Mouse (Mus musculus) hindbrain, embryonic 14.5 days (tissue): ENCODE measurements around the gene Lmod1. TPM values are rescaled to one million over a fixed set of nuclear protein-coding genes. Genes with fewer than 3 reads are reported as not detected.
A peak's percentile ranks its signal among the peaks of the same experiment; 100 is the strongest.

Experiments used
- ATAC-seq: fragments of 200-750 bp; cut with Nextera tagmentation; 2 replicates; pipeline ENCODE4 v1.8.0; 2017; ENCODE audit warnings: moderate number of reproducible peaks, mild to moderate bottlenecking, moderate TSS enrichment, moderate library complexity; ENCODE audit not compliant: low FRiP score
- DNase-seq: peaks from one replicate; pipeline ENCODE4 v3.0.0-alpha.2; 2015; ENCODE audit warnings: low spot score
- H3K27ac ChIP-seq: fragments of 300-500 bp; sonication (generic); 2 replicates; pipeline ENCODE4 v1.5.1; 2014; ENCODE audit warnings: mild to moderate bottlenecking, moderate library complexity
- H3K27me3 ChIP-seq: fragments of 300-500 bp; sonication (generic); 2 replicates; pipeline ENCODE4 v1.6.1; 2014; ENCODE audit warnings: mild to moderate bottlenecking, low read length, mixed read lengths; ENCODE audit not compliant: control insufficient read depth, insufficient read depth
- H3K36me3 ChIP-seq: fragments of 300-500 bp; sonication (generic); replicated peaks from 2 replicates; pipeline ENCODE4 v1.6.1; 2014; ENCODE audit not compliant: control insufficient read depth, insufficient read depth
- H3K4me1 ChIP-seq: fragments of 300-500 bp; sonication (generic); replicated peaks from 2 replicates; pipeline ENCODE4 v1.6.1; 2014; ENCODE audit warnings: antibody characterized with exemption, low read length, mixed read lengths; ENCODE audit not compliant: control insufficient read depth, insufficient read depth
- H3K4me2 ChIP-seq: fragments of 300-500 bp; sonication (generic); replicated peaks from 2 replicates; pipeline ENCODE4 v1.6.1; 2014; ENCODE audit warnings: mild to moderate bottlenecking, moderate library complexity
- H3K4me3 ChIP-seq: fragments of 300-500 bp; sonication (generic); replicated peaks from 2 replicates; pipeline ENCODE4 v1.5.1; 2014; ENCODE audit warnings: mild to moderate bottlenecking, low read length
- H3K9ac ChIP-seq: fragments of 300-500 bp; sonication (generic); 2 replicates; pipeline ENCODE4 v1.6.1; 2014
- H3K9me3 ChIP-seq: fragments of 300-500 bp; sonication (generic); 2 replicates; pipeline ENCODE4 v1.6.1; 2016; ENCODE audit warnings: low read length; ENCODE audit not compliant: control insufficient read depth
- WGBS: fragments of 180-500 bp; shearing (Covaris S2); extraction: QIAGEN DNeasy Blood & Tissue Kit; methylation state at CpG from one replicate; pipeline ENCODE4 v1.1.7; 2014; 5-methylcytosine and 5-hydroxymethylcytosine counted together
- polyA plus RNA-seq: library from polyadenylated mRNA; unstranded; fragments of >200 nt; fragmentation: Nextera tagmentation; extraction: Ambion mirVana; gene quantifications from 2 replicates; pipeline ENCODE4 v1.2.1, GENCODE M21; 2014

The Lmod1 gene
- polyA plus RNA-seq, 1 experiment from 2014 or later, result 0.43 TPM

GRCm38 (mm10) chr1:135347498-135348169 is 23.0 kb downstream of the Lmod1 start:
- Histone ChIP-seq H3K27ac (no peak overlapping the region), H3K27me3 (no peaks in the 10 kb centered on the region), H3K4me2 (no peak overlapping the region), H3K4me3 (no peak overlapping the region), H3K9me3 (no peaks in the 10 kb centered on the region), H3K36me3 (no peaks in the 10 kb centered on the region), H3K4me1 (no peaks in the 10 kb centered on the region), H3K9ac (no peak overlapping the region)
- ATAC-seq (no peak), DNase-seq (no peak)
- 48% methylated on average over 4 of the region's 4 CpGs for WGBS

GRCm38 (mm10) chr1:135351953-135352352 is 27.3 kb downstream of the Lmod1 start:
- H3K9me3 ChIP-seq, result no peaks in the 10 kb centered on the region
- WGBS, result 75% methylated on average over 3 of the region's 3 CpGs

GRCm38 (mm10) chr1:135359071-135359470 is 34.5 kb downstream of the Lmod1 start:
- Histone ChIP-seq H3K4me2 (no peak overlapping the region), H3K9me3 (no peaks in the 10 kb centered on the region), H3K27ac (no peak overlapping the region), H3K27me3 (no peaks in the 10 kb centered on the region), H3K36me3 (no peaks in the 10 kb centered on the region), H3K9ac (no peak overlapping the region), H3K4me1 (no peaks in the 10 kb centered on the region), H3K4me3 (no peak overlapping the region)
- ATAC-seq (no peak), DNase-seq (no peak)
- 25% methylated on average over 2 of the region's 2 CpGs for WGBS

More at GRCm38 (mm10) chr1:135351953-135352352, 27.3 kb downstream of the Lmod1 start:
- Histone ChIP-seq H3K27me3 (no peaks in the 10 kb centered on the region), H3K4me2 (no peak overlapping the region), H3K4me1 (no peaks in the 10 kb centered on the region), H3K36me3 (no peaks in the 10 kb centered on the region), H3K9ac (no peak overlapping the region), H3K27ac (no peak overlapping the region), H3K4me3 (no peak overlapping the region)
- DNase-seq, result no peak
- ATAC-seq, result no peak

GRCm38 (mm10) chr1:135361491-135361890 is 36.9 kb downstream of the Lmod1 start:
- Histone ChIP-seq H3K9ac (no peak overlapping the region), H3K4me1 (no peaks in the 10 kb centered on the region), H3K4me2 (no peak overlapping the region), H3K27ac (no peak overlapping the region), H3K36me3 (no peaks in the 10 kb centered on the region), H3K4me3 (no peak overlapping the region), H3K27me3 (no peaks in the 10 kb centered on the region), H3K9me3 (no peaks in the 10 kb centered on the region)
- 55% methylated on average over 4 of the region's 4 CpGs for WGBS
- no peak for DNase-seq
- no peak for ATAC-seq

- Histone ChIP-seq H3K4me1 (no peaks in the 10 kb centered on the region), H3K36me3 (no peaks in the 10 kb centered on the region), H3K9me3 (no peaks in the 10 kb centered on the region), H3K4me2 (no peak overlapping the region), H3K4me3 (no peak overlapping the region), H3K27me3 (no peaks in the 10 kb centered on the region), H3K27ac (no peak overlapping the region), H3K9ac (no peak overlapping the region)
- DNase-seq (no peak), ATAC-seq (no peak)
Observed at GRCm38 (mm10) chr1:135362115-135362514, 37.5 kb downstream of the Lmod1 start.

- no peak overlapping the region for H3K9ac ChIP-seq
- no peak overlapping the region for H3K4me3 ChIP-seq
- DNase-seq (no peak), ATAC-seq (no peak)
- H3K27ac ChIP-seq, result no peak overlapping the region
- H3K4me1 ChIP-seq, result no peaks in the 10 kb centered on the region
- no peaks in the 10 kb centered on the region for H3K9me3 ChIP-seq
- H3K36me3 ChIP-seq, result no peaks in the 10 kb centered on the region
- H3K27me3 ChIP-seq, result no peaks in the 10 kb centered on the region
- 88% methylated on average over 8 of the region's 8 CpGs for WGBS
- H3K4me2 ChIP-seq, result no peak overlapping the region
Observed at GRCm38 (mm10) chr1:135363446-135363845, 38.8 kb downstream of the Lmod1 start.

- ATAC-seq (no peak), DNase-seq (no peak)
- no peaks in the 10 kb centered on the region for H3K9me3 ChIP-seq
- no peak overlapping the region for H3K9ac ChIP-seq
- no peak overlapping the region for H3K27ac ChIP-seq
- no peaks in the 10 kb centered on the region for H3K36me3 ChIP-seq
- H3K4me3 ChIP-seq, result no peak overlapping the region
- no peaks in the 10 kb centered on the region for H3K27me3 ChIP-seq
- 0 out of 2 replicates have a peak, but pooled peaks cover 5% of the 10 kb centered on the region for H3K4me1 ChIP-seq
- H3K4me2 ChIP-seq, result no peak overlapping the region
Observed at GRCm38 (mm10) chr1:135366380-135366779, 41.8 kb downstream of the Lmod1 start.

GRCm38 (mm10) chr1:135367005-135367404 is 42.4 kb downstream of the Lmod1 start:
- H3K4me2 ChIP-seq, result no peak overlapping the region
- no peak overlapping the region for H3K27ac ChIP-seq
- no peaks in the 10 kb centered on the region for H3K9me3 ChIP-seq
- WGBS, result 79% methylated on average over 7 of the region's 7 CpGs
- H3K4me1 ChIP-seq, result peaks cover 6% of the 10 kb centered on the region
- ATAC-seq (no peak), DNase-seq (no peak)
- H3K4me3 ChIP-seq, result no peak overlapping the region
- H3K36me3 ChIP-seq, result no peaks in the 10 kb centered on the region
- no peak overlapping the region for H3K9ac ChIP-seq
- no peaks in the 10 kb centered on the region for H3K27me3 ChIP-seq

GRCm38 (mm10) chr1:135367595-135367994 is 43.0 kb downstream of the Lmod1 start:
- no peaks in the 10 kb centered on the region for H3K36me3 ChIP-seq
- no peaks in the 10 kb centered on the region for H3K27me3 ChIP-seq
- H3K27ac ChIP-seq, result no peak overlapping the region
- ATAC-seq, result no peak
- no peak overlapping the region for H3K4me2 ChIP-seq
- no peak overlapping the region for H3K9ac ChIP-seq
- no peak for DNase-seq
- H3K9me3 ChIP-seq, result no peaks in the 10 kb centered on the region
- peaks cover 12% of the 10 kb centered on the region for H3K4me1 ChIP-seq
- WGBS, result 80% methylated on average over 8 of the region's 8 CpGs
- no peak overlapping the region for H3K4me3 ChIP-seq

GRCm38 (mm10) chr1:135368245-135368644 is 43.6 kb downstream of the Lmod1 start:
- H3K9me3 ChIP-seq, result no peaks in the 10 kb centered on the region
- H3K27me3 ChIP-seq, result no peaks in the 10 kb centered on the region

More at GRCm38 (mm10) chr1:135368245-135368644, 43.6 kb downstream of the Lmod1 start:
- peaks cover 19% of the 10 kb centered on the region for H3K4me1 ChIP-seq
- WGBS, result under 1% methylated on average over 20 of the region's 20 CpGs
- peak overlapping the region; percentile 33 for H3K4me3 ChIP-seq
- no peak overlapping the region for H3K27ac ChIP-seq
- H3K36me3 ChIP-seq, result no peaks in the 10 kb centered on the region
- ATAC-seq (peak; percentile 82), DNase-seq (peak; percentile 93)
- peak overlapping the region; percentile 64 for H3K9ac ChIP-seq
- H3K4me2 ChIP-seq, result peak overlapping the region; percentile 82
